Mouse (Mus musculus): Measurements from ENCODE around the gene Gcnt4.

- TF ChIP-seq POLR2A (IDR thresholded peaks at IDR 0.05; ENCODE audit: borderline replicate concordance, insufficient read depth, low read length) (no peak), CTCF (IDR thresholded peaks at IDR 0.05; ENCODE audit: borderline replicate concordance, insufficient read depth, low read depth, low read length) (no peak)
Measured at GRCm38 (mm10) chr13:96933367-96933766, 8.9 kb downstream of the Gcnt4 start.

Measured in cerebellum, adult 2 months (tissue).